Mouse (Mus musculus) brain, embryonic 18.5 days (tissue): ENCODE measurements at regions not wholly inside any gene's neighbourhood (a gene's known extent, or its start where the extent isn't known, plus 50 kb on each side); places are given as distances from the start of the nearest gene placed in this dataset.

Experiments
- DNase-seq: peaks from one replicate; pipeline ENCODE4 v3.0.0-alpha.2; 2012; ENCODE audit warnings: low read depth, low spot score

DNA sequence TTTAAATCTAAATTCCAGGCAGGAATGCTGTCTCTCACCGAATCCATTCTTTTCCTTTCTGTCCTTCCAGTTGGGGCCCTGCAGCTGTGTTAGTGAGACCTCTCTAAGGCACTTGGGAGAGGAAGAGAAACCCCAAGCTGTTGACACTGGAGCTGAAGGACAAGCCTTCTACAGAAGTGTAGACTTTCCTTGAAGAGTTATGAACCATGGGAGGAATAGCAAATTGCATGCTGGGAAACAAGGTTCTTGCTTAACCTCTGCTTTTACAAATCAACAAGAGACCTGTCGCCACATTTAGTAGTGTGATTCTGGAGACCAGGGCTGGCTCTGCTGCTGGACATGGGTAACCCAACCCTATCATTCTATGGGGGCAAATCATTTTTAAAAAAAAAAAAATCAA is 200.8 kb upstream of the Sash1 start:
- no peak for DNase-seq

DNA sequence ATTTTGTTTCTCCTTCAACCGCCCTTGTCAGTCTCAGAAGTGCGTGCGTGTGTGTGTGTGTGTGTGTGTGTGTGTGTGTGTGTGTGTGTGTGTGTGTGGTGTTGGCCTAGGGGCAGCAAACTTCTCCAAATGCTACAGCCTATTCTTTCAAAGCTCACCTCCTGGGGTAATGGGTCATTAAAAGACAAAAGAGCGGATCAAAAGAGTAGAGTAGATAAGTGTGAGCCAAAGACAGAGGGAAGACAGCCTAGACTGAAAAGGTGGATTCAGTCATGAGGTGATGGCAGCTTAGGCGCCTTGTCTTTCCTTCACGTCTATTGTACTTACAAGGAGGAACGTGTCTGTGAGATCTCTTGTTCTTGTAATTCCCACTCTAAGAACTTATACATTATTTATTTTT is 199.6 kb upstream of the Sash1 start:
- DNase-seq, result no peak

- DNase-seq, result no peak
Observed at GRCm38 (mm10) chr10:9074916-9075315, 189.0 kb upstream of the Sash1 start.

- no peak for DNase-seq
Observed at GRCm38 (mm10) chr10:9071630-9072029, 185.8 kb upstream of the Sash1 start.

- no peak for DNase-seq
Observed at GRCm38 (mm10) chr10:9069608-9070190, 183.8 kb upstream of the Sash1 start.

DNA sequence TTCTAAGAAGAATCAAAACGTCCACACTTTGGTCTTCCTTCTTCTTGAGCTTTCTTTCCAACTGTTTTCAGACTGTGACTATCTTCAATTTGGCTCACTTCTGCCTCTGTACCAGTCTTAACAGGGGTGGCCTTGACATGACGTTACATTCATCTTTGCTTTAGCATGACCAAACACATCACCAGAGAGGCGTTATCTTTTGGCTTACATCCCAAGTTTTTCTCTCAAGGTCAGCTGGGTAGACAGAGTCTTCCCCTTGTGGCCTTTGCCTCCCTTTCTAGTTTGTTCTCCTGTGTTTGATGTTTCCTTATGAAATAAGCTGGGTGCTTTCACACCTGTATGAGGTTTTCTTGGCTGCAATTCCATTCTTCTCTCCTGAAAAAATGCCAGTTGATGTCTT is 180.7 kb upstream of the Sash1 start:
- DNase-seq, result no peak

- no peak for DNase-seq
Observed at GRCm38 (mm10) chr10:9061979-9062378, 176.1 kb upstream of the Sash1 start.

GRCm38 (mm10) chr10:9055274-9055673 is 169.4 kb upstream of the Sash1 start:
- DNase-seq, result no peak

- peak; percentile 70 for DNase-seq
Observed at GRCm38 (mm10) chr10:9053371-9053770, 167.5 kb upstream of the Sash1 start.

- DNase-seq, result no peak
Observed at GRCm38 (mm10) chr10:9047341-9047740, 161.5 kb upstream of the Sash1 start.

DNA sequence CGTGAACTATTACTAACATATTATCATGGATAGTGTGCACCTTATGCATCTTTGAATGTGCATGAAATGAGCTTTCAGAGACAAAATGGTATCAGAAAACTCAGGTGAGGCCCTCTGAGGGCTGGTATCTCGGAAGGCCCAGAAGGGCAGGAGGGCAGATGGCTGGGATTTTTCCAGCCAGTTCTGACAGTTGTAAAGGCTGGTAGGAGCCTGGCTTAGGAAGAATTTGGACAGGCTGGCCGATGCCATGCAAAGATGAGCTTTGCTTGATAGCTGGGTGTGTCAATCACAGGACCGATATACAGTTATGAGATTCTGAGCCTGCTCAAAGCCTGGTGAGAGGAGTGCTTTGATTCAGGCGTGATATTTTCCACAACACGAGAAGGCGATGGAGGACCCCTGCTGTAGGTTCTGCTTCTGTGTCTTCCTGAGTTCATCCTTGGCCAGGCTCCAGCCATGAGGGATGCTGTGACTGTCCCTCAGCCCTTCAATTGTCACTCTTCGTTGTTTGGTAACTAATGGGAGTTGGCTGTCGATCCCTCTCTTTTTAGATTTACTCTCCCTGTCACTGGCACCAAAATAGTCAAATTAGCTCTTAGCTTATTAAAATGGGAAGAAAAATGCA is 159.0 kb upstream of the Sash1 start:
- no peak for DNase-seq

DNA sequence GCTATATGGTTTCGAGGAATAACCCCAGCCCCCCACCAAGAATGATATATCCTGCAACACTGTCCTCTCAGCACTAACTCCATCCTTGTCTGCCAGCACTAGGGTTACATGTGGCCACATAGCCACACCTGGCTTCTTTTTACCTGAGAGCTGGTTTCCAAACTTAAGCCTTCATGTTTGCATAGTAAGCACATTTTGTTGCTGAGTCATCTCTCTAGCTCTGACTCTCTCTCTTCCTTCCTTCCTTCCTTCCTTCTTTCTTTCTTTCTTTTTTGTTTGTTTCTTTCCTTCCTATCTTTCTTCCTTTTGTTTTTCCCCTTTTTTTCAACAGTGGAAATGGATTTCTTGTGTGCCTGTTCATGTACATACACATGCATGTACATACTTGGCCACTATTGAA is 157.6 kb upstream of the Sash1 start:
- no peak for DNase-seq

DNA sequence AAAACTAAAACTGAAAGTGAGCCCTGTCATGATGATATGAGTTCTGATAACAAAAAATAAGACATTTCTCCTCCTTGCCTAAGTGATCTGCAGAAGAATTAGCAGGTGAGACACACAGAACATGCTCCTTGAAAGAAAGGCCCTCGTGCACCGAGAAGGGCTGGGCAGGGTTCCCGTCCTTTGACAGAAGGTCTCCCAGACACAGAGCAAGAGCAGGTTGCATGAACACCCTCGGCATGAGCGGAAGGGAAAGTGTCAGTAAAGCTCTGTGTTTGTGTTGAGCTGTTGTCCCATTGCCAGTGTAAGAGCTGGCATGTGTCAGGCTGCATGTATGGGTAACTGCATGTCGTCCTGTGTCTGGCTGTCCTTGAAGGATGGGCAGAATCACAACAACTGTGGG is 144.6 kb upstream of the Sash1 start:
- DNase-seq, result no peak

DNA sequence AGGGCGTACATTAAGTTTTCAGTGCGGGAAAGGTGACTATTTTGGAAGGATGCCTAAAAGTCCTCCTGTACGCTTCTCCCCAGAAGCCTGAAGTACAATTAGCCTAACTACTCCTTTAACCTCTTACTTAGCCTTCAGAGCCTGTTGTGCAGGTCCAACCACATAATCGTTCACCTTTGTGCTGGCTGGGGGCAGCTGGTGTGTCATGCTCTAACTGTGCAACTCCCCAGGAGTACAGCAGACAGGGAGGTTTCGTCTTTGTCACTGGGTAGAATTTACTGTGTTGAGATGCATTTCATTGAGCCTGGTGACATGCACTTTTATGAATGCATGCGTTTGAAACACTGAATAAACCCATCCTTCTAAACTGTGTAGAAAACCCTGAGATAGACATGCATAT is 143.6 kb upstream of the Sash1 start:
- no peak for DNase-seq

DNA sequence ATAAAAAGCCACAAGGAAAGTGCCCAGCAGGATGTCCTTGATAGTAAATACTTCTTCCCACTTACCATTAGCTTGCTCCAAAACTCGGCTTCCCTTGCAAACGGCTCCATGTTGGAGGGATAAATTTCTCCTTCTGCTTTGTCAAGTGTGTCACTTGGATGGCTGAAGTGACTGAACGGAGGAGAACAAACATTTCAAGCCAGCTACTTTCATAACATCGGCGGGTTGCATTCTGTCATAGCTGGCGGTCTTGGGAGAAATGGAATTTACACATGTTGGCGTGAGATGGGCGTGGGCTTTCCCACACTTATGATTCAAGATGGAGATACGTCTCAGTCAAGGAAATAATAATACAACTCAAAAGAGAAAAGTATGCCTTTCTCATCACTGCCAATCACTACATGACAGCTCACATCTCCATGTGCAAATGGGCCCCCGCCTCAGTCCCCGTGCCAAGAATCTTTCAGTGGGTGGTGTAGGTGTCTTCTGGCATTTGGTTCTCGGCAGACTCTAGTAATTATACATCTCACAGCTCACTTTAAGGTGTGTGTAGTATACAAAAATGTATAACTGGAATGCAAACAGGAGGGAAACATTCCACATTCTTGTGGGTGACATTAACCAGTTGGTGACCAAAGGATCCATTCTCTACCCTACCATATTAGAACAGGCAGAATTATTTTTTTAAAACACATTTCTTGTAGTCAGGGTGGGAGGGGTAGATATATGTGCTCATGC is 141.4 kb upstream of the Sash1 start:
- DNase-seq, result no peak

DNA sequence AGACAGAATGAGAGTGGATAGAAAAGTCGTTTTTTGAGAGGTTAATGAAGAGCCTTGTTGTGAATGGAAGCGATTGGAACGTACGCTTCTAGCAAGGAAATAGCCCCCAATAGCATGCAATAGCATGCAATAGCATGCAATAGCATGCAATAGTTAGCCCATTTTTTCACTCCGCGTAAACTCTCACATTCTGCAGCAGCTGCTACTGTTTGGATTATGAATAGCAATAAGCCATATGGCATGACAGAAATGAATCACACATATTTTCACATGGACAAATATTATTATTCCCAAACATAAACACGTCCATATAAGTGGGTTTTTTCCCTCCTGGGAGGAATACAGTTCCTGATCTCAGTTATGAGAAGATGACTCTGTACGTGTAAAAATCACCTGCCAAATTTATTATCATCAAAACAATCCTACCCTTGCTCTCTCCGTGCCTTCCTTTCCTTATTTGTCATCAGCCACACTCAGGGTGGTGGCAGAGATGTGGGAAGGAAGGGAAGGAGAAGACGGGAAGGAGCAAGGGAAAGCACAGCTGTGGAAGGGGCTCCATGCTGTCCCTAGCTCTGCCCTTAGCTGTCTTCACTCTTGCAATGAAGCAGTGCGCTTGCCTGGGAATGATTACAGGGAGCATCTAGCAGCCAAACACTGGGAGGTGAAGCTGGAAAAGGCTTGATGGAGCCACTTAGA is 129.1 kb upstream of the Sash1 start:
- peak; percentile 30 for DNase-seq

DNA sequence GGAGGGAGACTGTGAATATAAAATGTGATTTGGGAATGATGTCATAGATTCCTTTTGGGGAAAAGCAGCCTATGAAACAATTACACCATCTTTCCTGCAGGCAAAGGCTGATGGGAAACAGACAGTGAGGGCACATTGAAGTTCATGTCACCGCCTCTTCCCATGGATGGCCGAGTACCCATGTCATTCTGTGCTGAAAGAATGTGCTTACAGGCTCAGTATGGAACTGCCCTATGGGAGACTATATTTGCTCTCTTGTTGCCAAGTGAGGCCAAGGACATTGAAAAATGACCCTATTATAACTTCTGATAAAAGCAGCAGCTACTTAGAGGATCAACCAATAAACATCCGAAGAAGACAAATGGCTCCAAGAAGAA is 127.7 kb upstream of the Sash1 start:
- DNase-seq, result no peak

GRCm38 (mm10) chr10:9012829-9013548 is 127.1 kb upstream of the Sash1 start:
- no peak for DNase-seq

- DNase-seq, result no peak
Observed at GRCm38 (mm10) chr10:9011906-9012305, 126.0 kb upstream of the Sash1 start.

DNA sequence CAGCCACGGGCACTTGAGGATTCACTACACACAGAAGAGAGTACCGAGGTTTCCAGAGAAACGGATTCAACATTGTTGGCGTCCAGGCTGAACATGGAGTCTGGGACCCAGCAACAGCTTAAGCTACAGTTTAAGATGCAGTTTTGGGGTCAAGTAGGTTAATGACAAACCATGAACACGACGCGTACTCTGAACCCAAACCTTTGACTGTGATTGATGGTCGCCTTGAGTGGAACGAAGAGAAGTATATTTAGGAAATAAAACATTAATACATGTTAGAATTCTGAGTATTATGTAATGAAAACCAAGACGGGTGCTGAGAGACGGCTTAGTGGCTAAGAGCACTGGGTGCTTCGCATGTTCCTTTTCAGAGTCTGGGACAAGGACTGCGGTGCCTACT is 124.3 kb upstream of the Sash1 start:
- no peak for DNase-seq

- no peak for DNase-seq
Observed at GRCm38 (mm10) chr10:9005140-9005909, 119.5 kb upstream of the Sash1 start.
